In genomic region chr19:24540952-24541668, GRCm38 (mm10) we compare ENCODE assay signal across 21 mouse cellular contexts. TPM values are rescaled to one million over a fixed set of nuclear protein-coding genes. Genes with fewer than 3 reads are reported as not detected.
DNase-seq lines count a peak whose midpoint lies in the region; ATAC-seq and TF ChIP-seq lines count a peak whose summit lies in the region.
"Had no signal": no experiment of that assay in that cellular context is flagged by ENCODE, and none has a peak within 500 bp of the region (broad histone marks: within the 10 kb centered on the region; RNA-seq: fewer than 3 reads in every experiment).

No protein-coding gene starts in this region.

- WGBS in heart, embryonic 10.5 days = 89% methylated on average over 10 of the region's 10 CpGs
- 87% methylated on average over 10 of the region's 10 CpGs for WGBS in heart, adult 2 months
- WGBS in hindbrain, embryonic 12.5 days = 90% methylated on average over 10 of the region's 10 CpGs

- H3K4me3 ChIP-seq in heart, embryonic 10.5 days = no peak overlapping the region
- H3K4me3 ChIP-seq in heart, adult 2 months = no peak overlapping the region
- H3K4me3 ChIP-seq in G1E (ENCODE audit: low read depth, low read length) = peak overlapping the region; percentile 14; the same call in 1 of the 2 replicates
- H3K4me3 ChIP-seq in hindbrain, embryonic 12.5 days = no peak overlapping the region
- H3K4me3 ChIP-seq: embryonic facial prominence, embryonic 10.5 days; forebrain, embryonic 10.5 days; heart, embryonic 15.5 days; hindbrain, embryonic 13.5 days had no signal

- peak; percentile 59 for DNase-seq in heart, embryonic 10.5 days (ENCODE audit: low spot score)
- no peak for DNase-seq in heart, adult 2 months
- DNase-seq in 416B (ENCODE audit: low read depth) = peak; percentile 85
- no peak for DNase-seq in G1E (ENCODE audit: low spot score)
- DNase-seq in gastrocnemius, postnatal 10 days = no peak
- DNase-seq: adrenal gland, postnatal 14 days; B cell, adult 2 months; cerebellum, adult 9-10 months; cerebellum, postnatal 25 days; kidney, adult 11 months; kidney, adult 9 months had no signal

- intact Hi-C loops in heart, adult 2 months (cut with DNase I) = no loop called here

- H3K36me3 ChIP-seq in heart, embryonic 10.5 days = no peaks in the 10 kb centered on the region
- no peaks in the 10 kb centered on the region for H3K36me3 ChIP-seq in heart, adult 2 months (ENCODE audit: control insufficient read depth, insufficient read depth, low read length)
- peaks cover 28% of the 10 kb centered on the region for H3K36me3 ChIP-seq in G1E (replicated peaks)
- H3K36me3 ChIP-seq in hindbrain, embryonic 12.5 days = no peaks in the 10 kb centered on the region
- H3K36me3 ChIP-seq: embryonic facial prominence, embryonic 10.5 days; forebrain, embryonic 10.5 days; heart, embryonic 15.5 days; hindbrain, embryonic 13.5 days had no signal

- no peaks in the 10 kb centered on the region for H3K9me3 ChIP-seq in heart, embryonic 10.5 days
- H3K9me3 ChIP-seq in G1E (replicated peaks) = no peaks in the 10 kb centered on the region
- H3K9me3 ChIP-seq in hindbrain, embryonic 12.5 days (replicated peaks) = no peaks in the 10 kb centered on the region
- H3K9me3 ChIP-seq: embryonic facial prominence, embryonic 10.5 days; forebrain, embryonic 10.5 days; heart, embryonic 15.5 days; hindbrain, embryonic 13.5 days had no signal

- TF ChIP-seq POLR2A in heart, adult 2 months (IDR thresholded peaks at IDR 0.05; ENCODE audit: insufficient read depth, low read depth, low read length) = no peak

- peaks cover 39% of the 10 kb centered on the region for H3K4me1 ChIP-seq in heart, embryonic 10.5 days
- H3K4me1 ChIP-seq in heart, adult 2 months (ENCODE audit: control insufficient read depth, insufficient read depth, low read length) = no peaks in the 10 kb centered on the region
- peaks cover 92% of the 10 kb centered on the region for H3K4me1 ChIP-seq in G1E (ENCODE audit: insufficient read depth, low read depth, low read length)
- H3K4me1 ChIP-seq in hindbrain, embryonic 12.5 days = no peaks in the 10 kb centered on the region
- H3K4me1 ChIP-seq: hindbrain, embryonic 13.5 days had no signal

- no peaks in the 10 kb centered on the region for H3K79me2 ChIP-seq in heart, adult 2 months (replicated peaks; ENCODE audit: control insufficient read depth, insufficient read depth, low read length)

- H3K9ac ChIP-seq in heart, adult 2 months (ENCODE audit: low read depth, low read length) = no peak overlapping the region
- H3K9ac ChIP-seq in hindbrain, embryonic 12.5 days = no peak overlapping the region
- H3K9ac ChIP-seq: heart, embryonic 15.5 days; hindbrain, embryonic 13.5 days had no signal

- H3K27me3 ChIP-seq in heart, embryonic 10.5 days (ENCODE audit: insufficient read depth, poor library complexity, severe bottlenecking) = no peaks in the 10 kb centered on the region
- no peaks in the 10 kb centered on the region for H3K27me3 ChIP-seq in heart, adult 2 months (ENCODE audit: control insufficient read depth, insufficient read depth, low read length)
- H3K27me3 ChIP-seq in G1E (ENCODE audit: insufficient read depth, low read length) = no peaks in the 10 kb centered on the region
- H3K27me3 ChIP-seq in hindbrain, embryonic 12.5 days = no peaks in the 10 kb centered on the region
- H3K27me3 ChIP-seq: heart, embryonic 15.5 days; hindbrain, embryonic 13.5 days had no signal

- H3K27ac ChIP-seq in heart, embryonic 10.5 days = no peak overlapping the region; the same call in 1 of the 2 replicates
- H3K27ac ChIP-seq in heart, adult 2 months = no peak overlapping the region
- H3K27ac ChIP-seq in hindbrain, embryonic 12.5 days = no peak overlapping the region
- H3K27ac ChIP-seq: embryonic facial prominence, embryonic 10.5 days; forebrain, embryonic 10.5 days; heart, embryonic 15.5 days; hindbrain, embryonic 13.5 days; hindbrain, postnatal 0 days had no signal

- no peak for ATAC-seq in G1E (ENCODE audit: extremely low read depth, insufficient number of reproducible peaks, low FRiP score, poor library complexity, severe bottlenecking)
- peak; percentile 45 to 65; a peak in 2 of 4 replicates for ATAC-seq in hematopoietic stem cell, adult 5-6 weeks (replicated peaks in 1 of 2; ENCODE audit: insufficient read depth in 1 of 2, low FRiP score in 2 of 2, low TSS enrichment in 1 of 2, low read depth in 1 of 2, poor library complexity in 2 of 2, severe bottlenecking in 2 of 2)
- ATAC-seq in hindbrain, embryonic 12.5 days (ENCODE audit: low FRiP score) = no peak
- ATAC-seq: activated CD4-positive, CD25-positive, alpha-beta regulatory T cell, adult 4 months; CD4-positive, CD25-positive, alpha-beta regulatory T cell, adult 4 months; forebrain, embryonic 14.5 days; hindbrain, postnatal 0 days had no signal

- no peak for TF ChIP-seq EP300 in heart, adult 2 months (IDR thresholded peaks at IDR 0.05; ENCODE audit: insufficient read depth, low read depth, low read length)

- TF ChIP-seq CTCF in heart, adult 2 months (IDR thresholded peaks at IDR 0.05) = no peak
- no peak for TF ChIP-seq CTCF in G1E (IDR thresholded peaks at IDR 0.05; ENCODE audit: low read depth, low read length)

- H3K4me2 ChIP-seq in hindbrain, embryonic 12.5 days (replicated peaks) = no peak overlapping the region
- H3K4me2 ChIP-seq: heart, embryonic 15.5 days; hindbrain, embryonic 13.5 days had no signal

RNA-seq across cellular contexts. Expression of gene Pip5k1b, which starts 14.6 kb away (rescaled TPM):
- 6.3 and 7.7 TPM in 2 replicates for polyA plus RNA-seq in heart, embryonic 10.5 days (2016; fragmentation: Nextera tagmentation; extraction: Ambion mirVana)
- total RNA-seq in heart, adult 2 months (2021) = 10 to 100 TPM; 22.2 to 23.1 TPM
- 14.6 and 24.0 TPM in 2 replicates for polyA plus RNA-seq in heart, adult 2 months (2012; rRNA removed)
- total RNA-seq in G1E (2014; fragmentation: Nextera tagmentation) = 66.4 and 69.3 TPM in 2 replicates
- total RNA-seq in G1E (2017) = 20.4 and 23.6 TPM in 2 replicates
- 11.1 and 12.7 TPM in 2 replicates for polyA plus RNA-seq in G1E (2012)
- total RNA-seq in hematopoietic stem cell, adult 5-6 weeks (2017) = 12.4 and 13.7 TPM in 2 replicates
- 1.6 and 2.3 TPM in 2 replicates for polyA plus RNA-seq in hindbrain, embryonic 12.5 days (2016; fragmentation: Nextera tagmentation; extraction: Ambion mirVana)
- total RNA-seq in gastrocnemius, postnatal 10 days (2021) = 1 to 10 TPM; 1.2 to 1.6 TPM

Comparison
In these comparisons a context has a peak if more than half of its experiments do, and no peak if none do; other contexts are left out.
1. DNase-seq: peak in heart, embryonic 10.5 days (single experiment) and 416B (single experiment); none in heart, adult 2 months (0 of 2), G1E (single experiment) and gastrocnemius, postnatal 10 days (single experiment).
2. ATAC-seq: peak in hematopoietic stem cell, adult 5-6 weeks (2 of 2); none in G1E (single experiment) and hindbrain, embryonic 12.5 days (single experiment).